Mouse (Mus musculus) limb, embryonic 13.5 days (tissue): ENCODE measurements around the gene Evi2. TPM values are rescaled to one million over a fixed set of nuclear protein-coding genes. Genes with fewer than 3 reads are reported as not detected.

Experiments
- ATAC-seq: fragments of 200-750 bp; cut with Nextera tagmentation; 2 replicates; pipeline ENCODE4 v1.8.0; 2017; ENCODE audit warnings: low read depth, moderate number of reproducible peaks, moderate TSS enrichment; ENCODE audit not compliant: low FRiP score
- H3K27ac ChIP-seq: fragments of 300-500 bp; sonication (generic); 2 replicates; pipeline ENCODE4 v1.5.1; 2015; ENCODE audit warnings: inconsistent platforms, mild to moderate bottlenecking, moderate library complexity
- H3K27me3 ChIP-seq: fragments of 300-500 bp; sonication (generic); 2 replicates; pipeline ENCODE4 v1.6.1; 2015; ENCODE audit warnings: mild to moderate bottlenecking, inconsistent platforms
- H3K36me3 ChIP-seq: fragments of 300-500 bp; sonication (generic); 2 replicates; pipeline ENCODE4 v1.6.1; 2015; ENCODE audit warnings: inconsistent platforms, mild to moderate bottlenecking, moderate library complexity
- H3K4me1 ChIP-seq: fragments of 300-500 bp; sonication (generic); 2 replicates; pipeline ENCODE4 v1.6.1; 2015; ENCODE audit warnings: inconsistent platforms
- H3K4me2 ChIP-seq: fragments of 300-500 bp; sonication (generic); replicated peaks from 2 replicates; pipeline ENCODE4 v1.6.1; 2015; ENCODE audit warnings: inconsistent platforms, mild to moderate bottlenecking, moderate library complexity
- H3K4me3 ChIP-seq: fragments of 300-500 bp; sonication (generic); 2 replicates; pipeline ENCODE4 v1.5.1; 2015; ENCODE audit warnings: moderate library complexity, mild to moderate bottlenecking, inconsistent platforms
- H3K9ac ChIP-seq: fragments of 300-500 bp; sonication (generic); 2 replicates; pipeline ENCODE4 v1.6.1; 2015; ENCODE audit warnings: mild to moderate bottlenecking, inconsistent platforms
- H3K9me3 ChIP-seq: fragments of 300-500 bp; sonication (generic); 2 replicates; pipeline ENCODE4 v1.6.1; 2016; ENCODE audit warnings: inconsistent platforms
- WGBS: fragments of 180-500 bp; shearing (Covaris S2); methylation state at CpG from one replicate; pipeline ENCODE4 v1.1.7; 2015; 5-methylcytosine and 5-hydroxymethylcytosine counted together
- polyA plus RNA-seq: library from polyadenylated mRNA; unstranded; fragments of >200 nt; fragmentation: Nextera tagmentation; extraction: Ambion mirVana; gene quantifications from 2 replicates; pipeline ENCODE4 v1.2.1, GENCODE M21; 2015

Evi2 gene
- 0.84 and 0.99 TPM in 2 replicates for polyA plus RNA-seq

- H3K36me3 ChIP-seq = peaks cover 45% of the 10 kb centered on the region
- no peak for ATAC-seq
- 87% methylated on average over 7 of the region's 7 CpGs for WGBS
- H3K27ac ChIP-seq = no peak within 1 kb of the TSS
- H3K4me1 ChIP-seq = peaks cover 6% of the 10 kb centered on the region
- no peak within 1 kb of the TSS for H3K4me2 ChIP-seq
- no peaks in the 10 kb centered on the region for H3K27me3 ChIP-seq
- H3K9ac ChIP-seq = no peak within 1 kb of the TSS
- no peak within 1 kb of the TSS for H3K4me3 ChIP-seq
- no peaks in the 10 kb centered on the region for H3K9me3 ChIP-seq
Observed at GRCm38 (mm10) chr11:79530333-79530761, at the start of gene Evi2, which contains the start of gene Evi2a. TSS of gene Evi2 (minus strand) at chr11:79530589. TSS of gene Evi2a (minus strand) at chr11:79530609.

- H3K4me3 ChIP-seq = no peak overlapping the region
- H3K9ac ChIP-seq = no peak overlapping the region
- no peak overlapping the region for H3K4me2 ChIP-seq
- H3K9me3 ChIP-seq = no peaks in the 10 kb centered on the region
- no peak for ATAC-seq
- H3K4me1 ChIP-seq = no peaks in the 10 kb centered on the region
- H3K36me3 ChIP-seq = peaks cover 47% of the 10 kb centered on the region
- H3K27me3 ChIP-seq = no peaks in the 10 kb centered on the region
- WGBS = 57% methylated on average over 5 of the region's 5 CpGs
- H3K27ac ChIP-seq = no peak overlapping the region
Observed at GRCm38 (mm10) chr11:79577741-79578140, 47.4 kb upstream of the Evi2 start.

- Histone ChIP-seq H3K4me3 (no peak overlapping the region), H3K9me3 (no peaks in the 10 kb centered on the region), H3K4me1 (no peaks in the 10 kb centered on the region), H3K27ac (no peak overlapping the region), H3K9ac (no peak overlapping the region), H3K36me3 (peaks cover 64% of the 10 kb centered on the region), H3K4me2 (no peak overlapping the region), H3K27me3 (no peaks in the 10 kb centered on the region)
- no peak for ATAC-seq
- 91% methylated on average over 14 of the region's 14 CpGs for WGBS
Observed at GRCm38 (mm10) chr11:79575383-79576073, 45.1 kb upstream of the Evi2 start.

GRCm38 (mm10) chr11:79573836-79574235 is 43.4 kb upstream of the Evi2 start:
- Histone ChIP-seq H3K27me3 (no peaks in the 10 kb centered on the region), H3K27ac (no peak overlapping the region), H3K4me2 (no peak overlapping the region), H3K4me1 (no peaks in the 10 kb centered on the region), H3K9me3 (no peaks in the 10 kb centered on the region), H3K9ac (no peak overlapping the region), H3K4me3 (no peak overlapping the region), H3K36me3 (peaks cover 79% of the 10 kb centered on the region)
- no peak for ATAC-seq
- 88% methylated on average over 3 of the region's 3 CpGs for WGBS

- Histone ChIP-seq H3K4me3 (no peak overlapping the region), H3K36me3 (peaks cover 90% of the 10 kb centered on the region), H3K9ac (no peak overlapping the region), H3K4me1 (no peaks in the 10 kb centered on the region), H3K4me2 (no peak overlapping the region), H3K9me3 (no peaks in the 10 kb centered on the region), H3K27ac (no peak overlapping the region), H3K27me3 (no peaks in the 10 kb centered on the region)
- no peak for ATAC-seq
- WGBS = 87% methylated on average over 2 of the region's 2 CpGs
Observed at GRCm38 (mm10) chr11:79570319-79570718, 39.9 kb upstream of the Evi2 start.

- Histone ChIP-seq H3K4me2 (no peak overlapping the region), H3K9ac (no peak overlapping the region), H3K4me1 (no peaks in the 10 kb centered on the region), H3K4me3 (no peak overlapping the region), H3K27me3 (no peaks in the 10 kb centered on the region), H3K9me3 (no peaks in the 10 kb centered on the region), H3K36me3 (peaks cover 85% of the 10 kb centered on the region), H3K27ac (no peak overlapping the region)
- WGBS = 84% methylated on average over 11 of the region's 11 CpGs
- ATAC-seq = no peak
Observed at GRCm38 (mm10) chr11:79568197-79568911, 38.0 kb upstream of the Evi2 start.

GRCm38 (mm10) chr11:79566947-79567346 is 36.6 kb upstream of the Evi2 start:
- Histone ChIP-seq H3K27me3 (no peaks in the 10 kb centered on the region), H3K27ac (no peak overlapping the region), H3K4me2 (no peak overlapping the region), H3K9ac (no peak overlapping the region), H3K36me3 (peaks cover 88% of the 10 kb centered on the region), H3K4me1 (no peaks in the 10 kb centered on the region), H3K4me3 (no peak overlapping the region), H3K9me3 (no peaks in the 10 kb centered on the region)
- no peak for ATAC-seq
- 68% methylated on average over 1 of the region's 1 CpGs for WGBS

GRCm38 (mm10) chr11:79563493-79563892 is 33.1 kb upstream of the Evi2 start:
- Histone ChIP-seq H3K9ac (no peak overlapping the region), H3K9me3 (no peaks in the 10 kb centered on the region), H3K27ac (no peak overlapping the region), H3K4me1 (no peaks in the 10 kb centered on the region), H3K4me3 (no peak overlapping the region), H3K4me2 (no peak overlapping the region), H3K27me3 (no peaks in the 10 kb centered on the region), H3K36me3 (peaks cover 87% of the 10 kb centered on the region)
- 77% methylated on average over 7 of the region's 7 CpGs for WGBS
- ATAC-seq = no peak

- Histone ChIP-seq H3K4me2 (no peak overlapping the region), H3K4me1 (no peaks in the 10 kb centered on the region), H3K9ac (no peak overlapping the region), H3K27me3 (no peaks in the 10 kb centered on the region), H3K9me3 (no peaks in the 10 kb centered on the region), H3K4me3 (no peak overlapping the region), H3K36me3 (peaks cover 85% of the 10 kb centered on the region), H3K27ac (no peak overlapping the region)
- 90% methylated on average over 4 of the region's 4 CpGs for WGBS
- ATAC-seq = no peak
Observed at GRCm38 (mm10) chr11:79560536-79560935, 30.1 kb upstream of the Evi2 start.

GRCm38 (mm10) chr11:79552622-79553021 is 22.2 kb upstream of the Evi2 start:
- H3K4me2 ChIP-seq = no peak overlapping the region
- H3K4me1 ChIP-seq = no peaks in the 10 kb centered on the region
- no peak overlapping the region for H3K9ac ChIP-seq
- H3K27ac ChIP-seq = no peak overlapping the region
- H3K9me3 ChIP-seq = no peaks in the 10 kb centered on the region
- H3K27me3 ChIP-seq = no peaks in the 10 kb centered on the region
- no peak overlapping the region for H3K4me3 ChIP-seq
- 75% methylated on average over 1 of the region's 1 CpGs for WGBS
- ATAC-seq = no peak
- peaks cover 92% of the 10 kb centered on the region for H3K36me3 ChIP-seq

GRCm38 (mm10) chr11:79536293-79536692 is 5.9 kb upstream of the Evi2 start:
- H3K9ac ChIP-seq = no peak overlapping the region
- WGBS = 87% methylated on average over 3 of the region's 3 CpGs
- H3K27ac ChIP-seq = no peak overlapping the region
- no peaks in the 10 kb centered on the region for H3K9me3 ChIP-seq
- peaks cover 69% of the 10 kb centered on the region for H3K36me3 ChIP-seq
- H3K27me3 ChIP-seq = no peaks in the 10 kb centered on the region
- no peak overlapping the region for H3K4me2 ChIP-seq
- H3K4me3 ChIP-seq = no peak overlapping the region
- H3K4me1 ChIP-seq = peaks cover 6% of the 10 kb centered on the region
- ATAC-seq = no peak

- Histone ChIP-seq H3K4me3 (no peak overlapping the region), H3K27ac (no peak overlapping the region), H3K9me3 (no peaks in the 10 kb centered on the region), H3K4me1 (peaks cover 6% of the 10 kb centered on the region), H3K4me2 (no peak overlapping the region), H3K27me3 (no peaks in the 10 kb centered on the region), H3K9ac (no peak overlapping the region), H3K36me3 (peaks cover 66% of the 10 kb centered on the region)
- no peak for ATAC-seq
- WGBS = 95% methylated on average over 4 of the region's 4 CpGs
Observed at GRCm38 (mm10) chr11:79535554-79535953, 5.2 kb upstream of the Evi2 start.
